Mouse (Mus musculus) bone marrow, adult 2 months (tissue): ENCODE measurements around the gene Atg101. TPM values are rescaled to one million over a fixed set of nuclear protein-coding genes. Genes with fewer than 3 reads are reported as not detected.

Experiments
- H3K27ac ChIP-seq: fragments of 200-500 bp; 2 replicates; pipeline ENCODE4 v1.5.1; 2012; ENCODE audit warnings: low read depth, mild to moderate bottlenecking, control low read depth, inconsistent platforms, low read length; ENCODE audit not compliant: control insufficient read depth, poor library complexity, insufficient read depth
- H3K4me1 ChIP-seq: fragments of 200-500 bp; 2 replicates; pipeline ENCODE4 v1.6.1; 2011; ENCODE audit warnings: low read length; ENCODE audit not compliant: control insufficient read depth, insufficient read depth
- H3K4me3 ChIP-seq: fragments of 200-500 bp; replicated peaks from 2 replicates; pipeline ENCODE3; 2011; ENCODE audit warnings: mild to moderate bottlenecking, low read depth, low read length, control low read depth; ENCODE audit not compliant: control insufficient read depth
- CTCF ChIP-seq: fragments of 200-500 bp; IDR thresholded peaks from 2 replicates; pipeline ENCODE4 v1.5.1; 2011; ENCODE audit warnings: low read length, control low read depth; ENCODE audit not compliant: control insufficient read depth, insufficient read depth
- POLR2A ChIP-seq: fragments of 200-500 bp; IDR thresholded peaks from 2 replicates; pipeline ENCODE4 v1.6.1; 2011; ENCODE audit warnings: low read depth, mild to moderate bottlenecking, control low read depth, low read length, borderline replicate concordance; ENCODE audit not compliant: control insufficient read depth
- WGBS: fragments of 180-500 bp; shearing (Covaris S2); methylation state at CpG from one replicate; pipeline ENCODE4 v1.1.7; 2018; 5-methylcytosine and 5-hydroxymethylcytosine counted together
- polyA plus RNA-seq: library from polyadenylated mRNA; stranded (reverse); fragments of >200 nt; gene quantifications from 2 replicates; pipeline ENCODE4 v1.2.4, GENCODE M21; 2011; ENCODE audit warnings: low replicate concordance; ENCODE audit not compliant: missing spikeins, insufficient read depth, insufficient read length

The Atg101 gene
- polyA plus RNA-seq, 1 experiment: 42.0 TPM

DNA sequence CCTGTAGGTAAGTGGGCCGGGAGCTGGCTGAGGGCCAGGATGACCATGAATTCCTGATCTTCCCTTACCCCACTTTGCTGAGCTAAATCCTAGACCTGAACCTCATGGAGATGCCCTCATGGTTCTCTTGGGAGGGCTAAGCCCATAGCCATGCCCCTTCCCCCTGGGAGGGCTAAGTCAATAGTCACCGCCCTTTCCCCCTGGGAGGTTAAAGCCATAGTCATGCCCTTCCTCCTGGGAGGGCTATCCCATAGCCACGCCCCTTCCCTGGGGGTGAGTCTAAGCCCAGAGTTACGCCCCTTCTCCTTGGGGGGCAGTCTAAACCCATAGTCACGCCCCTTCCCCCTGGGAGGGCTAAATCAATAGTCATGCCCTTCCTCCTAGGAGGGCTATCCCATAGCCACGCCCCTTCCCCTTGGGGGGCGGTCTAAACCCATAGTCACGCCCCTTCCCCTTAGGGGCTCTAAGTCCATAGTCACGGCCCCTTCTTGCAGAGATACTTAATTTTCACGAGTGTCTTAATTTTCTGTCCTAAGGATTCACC is 42.0 kb downstream of the Atg101 start:
- H3K4me1 ChIP-seq: no peaks in the 10 kb centered on the region
- WGBS: 24% methylated on average over 10 of the region's 10 CpGs

DNA sequence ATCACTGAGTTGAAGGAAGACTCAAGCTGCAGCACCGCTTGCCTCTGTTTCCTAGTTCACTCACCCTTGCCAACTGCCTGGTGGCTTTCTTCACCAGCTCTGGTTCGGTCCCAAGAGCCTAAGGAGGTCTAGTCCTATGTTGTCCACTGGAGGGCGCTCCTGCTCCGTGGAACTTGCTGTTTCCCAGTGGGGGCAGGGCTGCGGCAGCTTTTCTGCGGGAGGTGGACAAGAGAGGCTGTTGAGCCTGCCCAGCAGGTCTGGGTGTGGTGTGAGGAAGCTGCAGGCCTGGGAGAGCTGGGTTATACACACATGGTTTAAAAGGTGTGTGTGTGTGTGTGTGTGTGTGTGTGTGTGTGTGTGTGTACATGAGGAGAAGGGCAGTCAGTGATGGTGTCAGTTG is 43.2 kb downstream of the Atg101 start:
- no peaks in the 10 kb centered on the region for H3K4me1 ChIP-seq
- no peak overlapping the region for H3K4me3 ChIP-seq
- under 1% methylated on average over 6 of the region's 6 CpGs for WGBS
- no peak overlapping the region for H3K27ac ChIP-seq
- TF ChIP-seq CTCF: peak; percentile 95
- TF ChIP-seq POLR2A: no peak

More for the DNA sequence above, 42.0 kb downstream of the Atg101 start:
- H3K4me3 ChIP-seq: no peak overlapping the region
- TF ChIP-seq POLR2A (no peak), CTCF (no peak)
- no peak overlapping the region for H3K27ac ChIP-seq

DNA sequence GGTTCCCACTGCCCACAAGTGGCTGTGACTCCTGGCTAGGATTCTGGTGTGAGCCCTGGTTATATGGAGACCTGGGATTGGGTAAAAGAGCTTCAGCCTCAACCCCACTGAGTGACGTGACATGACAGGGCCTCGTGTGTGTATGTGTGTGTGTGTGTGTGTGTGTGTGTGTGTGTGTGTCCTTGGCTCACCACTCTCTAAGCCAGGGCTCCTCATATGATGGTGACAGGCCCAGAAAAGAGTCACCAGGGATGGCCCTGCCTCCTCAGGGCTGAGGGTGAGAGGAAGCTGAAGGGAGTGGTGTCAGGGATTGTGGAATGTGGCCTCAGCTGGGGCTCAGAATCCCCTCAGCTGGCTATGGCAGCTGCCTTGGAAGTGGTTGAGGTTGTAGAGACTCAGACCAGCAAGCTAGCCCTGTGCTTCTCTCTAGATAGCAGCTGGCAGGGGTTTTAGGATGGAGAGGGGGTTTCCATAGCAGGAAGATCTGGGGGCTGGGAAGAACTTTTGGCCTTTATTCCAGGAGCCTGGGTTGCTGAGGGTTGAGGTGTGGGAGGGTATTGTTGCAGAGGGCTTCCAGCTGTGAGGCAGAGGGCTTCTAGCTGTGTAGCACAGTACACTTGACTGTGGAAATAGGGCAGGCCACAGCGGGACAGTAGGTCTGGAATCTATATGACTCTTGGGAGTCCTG is 44.9 kb downstream of the Atg101 start:
- no peak for TF ChIP-seq CTCF
- no peak for TF ChIP-seq POLR2A
- peaks cover 3% of the 10 kb centered on the region for H3K4me1 ChIP-seq
- H3K4me3 ChIP-seq: no peak overlapping the region
- whole genome bisulfite sequencing: 67% methylated on average over 3 of the region's 3 CpGs
- H3K27ac ChIP-seq: no peak overlapping the region

DNA sequence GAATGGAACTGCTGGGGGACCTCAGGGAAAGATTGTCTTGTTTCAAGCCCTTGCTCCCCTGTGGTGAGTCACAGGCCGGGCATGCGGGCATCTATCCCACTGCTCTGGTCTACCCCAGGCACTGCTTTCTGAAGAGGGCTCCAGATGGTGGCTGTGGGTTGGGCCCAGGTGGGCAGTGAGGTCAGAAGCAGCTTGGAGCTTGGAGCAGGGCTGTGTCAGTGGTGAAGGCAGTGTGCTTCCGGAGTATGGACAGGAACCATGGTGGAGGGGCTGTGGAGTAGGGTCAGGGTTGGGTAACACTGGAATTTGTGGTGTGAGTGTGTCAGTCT is 45.5 kb downstream of the Atg101 start:
- no peak overlapping the region for H3K4me3 ChIP-seq
- H3K4me1 ChIP-seq: peaks cover 3% of the 10 kb centered on the region
- no peak overlapping the region for H3K27ac ChIP-seq
- 70% methylated on average over 3 of the region's 3 CpGs for WGBS
- no peak for TF ChIP-seq POLR2A
- no peak for TF ChIP-seq CTCF

DNA sequence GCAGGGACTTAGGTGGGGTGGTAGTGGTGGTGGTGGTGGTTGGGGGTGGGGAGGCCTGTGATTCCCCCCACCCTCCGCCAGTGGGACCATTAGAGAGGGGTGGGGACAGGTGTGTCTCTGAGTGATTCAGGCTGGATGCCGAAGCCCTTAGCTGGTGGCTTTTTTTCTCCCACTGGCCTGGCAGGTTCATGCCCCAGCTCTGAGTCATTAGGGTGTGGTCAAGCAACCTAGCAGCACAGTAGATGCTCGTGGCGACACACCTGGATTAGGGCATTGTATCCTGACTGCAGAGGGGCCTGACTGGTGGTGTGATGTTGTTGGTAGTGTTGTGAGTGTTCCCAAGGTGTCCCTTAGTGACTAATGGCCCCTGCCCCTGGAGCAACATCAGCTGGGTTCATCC is 47.0 kb downstream of the Atg101 start:
- WGBS: 70% methylated on average over 4 of the region's 4 CpGs
- Histone ChIP-seq H3K4me1 (peaks cover 5% of the 10 kb centered on the region), H3K27ac (no peak overlapping the region), H3K4me3 (no peak overlapping the region)
- TF ChIP-seq POLR2A (no peak), CTCF (no peak)

DNA sequence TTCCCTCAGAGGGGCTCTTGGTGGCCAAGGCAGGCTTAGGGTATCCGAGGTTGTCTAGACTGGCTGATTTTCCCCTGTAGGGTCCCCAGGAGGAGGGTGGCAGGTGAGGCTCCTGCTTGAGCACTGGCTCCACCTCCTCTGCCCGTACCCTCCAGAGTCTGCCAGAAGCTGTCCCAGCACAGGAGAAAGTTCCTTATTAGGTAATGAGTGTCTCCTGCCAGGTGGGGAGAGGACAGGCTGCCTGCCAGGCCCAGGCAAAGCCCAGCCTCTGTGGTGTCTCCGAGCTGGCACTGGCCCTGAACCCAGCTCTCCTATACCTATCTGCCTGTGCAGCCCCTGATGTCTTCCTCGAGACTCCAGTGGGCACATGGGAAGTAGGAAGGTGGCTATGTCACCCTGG is 48.3 kb downstream of the Atg101 start:
- TF ChIP-seq POLR2A (no peak), CTCF (no peak)
- Histone ChIP-seq H3K4me3 (no peak overlapping the region), H3K27ac (no peak overlapping the region), H3K4me1 (peaks cover 10% of the 10 kb centered on the region)
- 65% methylated on average over 4 of the region's 4 CpGs for WGBS

DNA sequence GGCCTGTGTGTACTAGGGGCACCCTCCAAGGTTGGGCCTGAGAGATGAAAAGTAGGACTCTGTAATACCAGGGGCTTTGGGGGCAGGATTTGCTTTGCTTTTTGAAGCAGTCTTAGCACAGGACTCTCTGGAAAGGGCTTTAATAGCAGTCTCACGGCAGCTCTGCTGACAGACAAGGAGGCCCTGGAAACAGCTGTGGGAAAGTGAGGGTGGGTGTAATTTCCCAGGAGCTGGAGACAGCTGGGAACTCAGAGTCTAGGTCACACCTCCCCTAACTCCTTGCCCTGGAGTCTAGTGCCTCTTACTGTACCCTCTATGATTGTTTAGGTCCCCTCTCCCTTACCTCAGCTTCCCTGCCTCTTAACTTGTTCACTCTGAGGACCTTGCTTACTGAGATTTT is 49.1 kb downstream of the Atg101 start:
- no peak for TF ChIP-seq POLR2A
- TF ChIP-seq CTCF: no peak
- Histone ChIP-seq H3K27ac (no peak overlapping the region), H3K4me1 (peaks cover 10% of the 10 kb centered on the region), H3K4me3 (no peak overlapping the region)
- WGBS: 25% methylated on average over 1 of the region's 1 CpGs

DNA sequence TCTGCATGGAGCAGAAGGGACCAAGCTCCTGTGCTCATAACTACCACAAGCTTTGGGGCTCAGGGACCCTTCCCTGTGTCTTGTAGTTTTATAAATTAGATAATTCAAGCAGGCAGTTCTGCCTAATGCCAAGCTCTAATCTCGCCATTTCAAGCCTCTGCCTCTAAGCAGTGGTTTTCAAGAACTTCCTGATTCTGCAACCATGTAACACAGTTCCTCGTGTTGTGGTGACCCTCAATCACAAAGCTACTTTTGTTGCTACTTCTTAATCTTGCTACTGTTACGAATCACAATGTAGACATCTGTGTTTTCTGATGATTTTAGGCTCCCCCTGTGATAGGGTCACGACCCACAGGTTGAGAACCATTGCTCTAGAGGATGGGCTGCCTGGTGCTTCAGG is 49.6 kb downstream of the Atg101 start:
- Histone ChIP-seq H3K4me3 (no peak overlapping the region), H3K4me1 (peaks cover 10% of the 10 kb centered on the region), H3K27ac (no peak overlapping the region; the same call in 1 of the 2 replicates)
- 5% methylated on average over 4 of the region's 4 CpGs for WGBS
- TF ChIP-seq CTCF: no peak
- TF ChIP-seq POLR2A: no peak

DNA sequence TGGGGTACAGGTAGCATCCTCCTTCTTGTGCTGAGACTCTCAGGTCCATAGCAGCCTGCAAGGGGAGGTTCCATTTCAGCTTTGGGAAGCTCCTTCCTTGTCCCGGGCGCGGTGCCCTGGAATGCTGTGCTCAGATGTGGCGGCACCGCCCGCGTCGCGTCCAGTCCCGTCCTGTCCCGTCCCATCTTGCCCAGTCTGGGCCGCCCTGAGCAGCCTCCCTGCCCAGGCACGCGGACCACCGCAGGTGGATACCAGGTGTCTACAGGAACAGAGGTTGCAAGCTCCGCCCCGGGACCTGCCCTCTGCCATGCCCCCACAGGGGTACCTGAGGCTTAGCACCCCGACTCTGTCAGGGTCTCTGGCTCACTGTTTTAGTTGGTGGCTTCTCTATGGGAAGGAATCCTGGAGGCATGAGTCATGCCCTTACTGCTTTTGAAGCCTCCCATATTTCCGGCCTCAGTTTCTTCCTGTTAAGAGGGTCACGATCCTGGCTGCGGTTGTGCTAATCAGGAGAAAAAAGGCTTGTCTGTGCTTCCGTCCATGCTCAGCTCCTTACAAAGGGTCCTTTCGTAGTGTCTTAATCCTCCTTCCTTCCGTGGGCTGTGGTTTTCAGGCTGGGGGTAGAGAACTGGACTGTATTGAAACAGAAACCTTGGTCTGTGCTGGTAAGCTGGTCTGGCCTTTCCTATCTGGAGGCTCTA is 52.6 kb downstream of the Atg101 start:
- TF ChIP-seq POLR2A (no peak), CTCF (no peak)
- 0 out of 2 replicates have a peak overlapping the region, but pooled peaks have one; percentile 35 for H3K27ac ChIP-seq
- WGBS: 11% methylated on average over 24 of the region's 24 CpGs
- no peak overlapping the region for H3K4me3 ChIP-seq
- H3K4me1 ChIP-seq: peaks cover 10% of the 10 kb centered on the region
